Mouse (Mus musculus) heart, adult 2 months (tissue): ENCODE data around the gene Tmem236. TPM values are rescaled to one million over a fixed set of nuclear protein-coding genes. Genes with fewer than 3 reads are reported as not detected.
A peak's percentile ranks its signal among the peaks of the same experiment; 100 is the strongest.

Experiments
- DNase-seq, 2 experiments: peaks; one replicate each; pipeline ENCODE4 v3.0.0; 2021
- H3K27ac ChIP-seq: fragments of 200-600 bp; 2 replicates; pipeline ENCODE4 v1.8.1; 2022
- H3K27me3 ChIP-seq: fragments of 200-500 bp; 2 replicates; pipeline ENCODE4 v1.6.1; 2012; ENCODE audit warnings: mild to moderate bottlenecking, low read length, inconsistent platforms, mixed read lengths; ENCODE audit not compliant: control insufficient read depth, insufficient read depth
- H3K36me3 ChIP-seq: fragments of 200-500 bp; 2 replicates; pipeline ENCODE4 v1.6.1; 2012; ENCODE audit warnings: low read length, inconsistent platforms; ENCODE audit not compliant: control insufficient read depth, insufficient read depth
- H3K4me1 ChIP-seq: fragments of 200-500 bp; 2 replicates; pipeline ENCODE4 v1.6.1; 2011; ENCODE audit warnings: low read length; ENCODE audit not compliant: control insufficient read depth, insufficient read depth
- H3K4me3 ChIP-seq: fragments of 200-600 bp; 2 replicates; pipeline ENCODE4 v1.8.1; 2022
- H3K79me2 ChIP-seq: fragments of 200-500 bp; replicated peaks from 2 replicates; pipeline ENCODE4 v1.6.1; 2012; ENCODE audit warnings: mild to moderate bottlenecking, inconsistent platforms, low read length, moderate library complexity, mixed read lengths; ENCODE audit not compliant: control insufficient read depth, insufficient read depth
- H3K9ac ChIP-seq: fragments of 200-500 bp; 2 replicates; pipeline ENCODE4 v1.6.1; 2012; ENCODE audit warnings: low read depth, mild to moderate bottlenecking, control low read depth, inconsistent platforms, low read length, mixed read lengths
- CTCF ChIP-seq: fragments of 200-600 bp; IDR thresholded peaks from 2 replicates; pipeline ENCODE4 v1.8.1; 2022; ENCODE audit warnings: antibody characterized with exemption, mild to moderate bottlenecking, moderate library complexity
- EP300 ChIP-seq: fragments of 200-500 bp; IDR thresholded peaks from 2 replicates; pipeline ENCODE4 v1.6.1; 2011; ENCODE audit warnings: low read depth, low read length, control low read depth; ENCODE audit not compliant: insufficient read depth
- POLR2A ChIP-seq: fragments of 200-500 bp; IDR thresholded peaks from 2 replicates; pipeline ENCODE4 v1.6.1; 2011; ENCODE audit warnings: mild to moderate bottlenecking, low read depth, low read length, control low read depth; ENCODE audit not compliant: insufficient read depth
- WGBS: fragments of 180-500 bp; shearing (Covaris S2); methylation state at CpG from one replicate; pipeline ENCODE4 v1.1.7; 2018; 5-methylcytosine and 5-hydroxymethylcytosine counted together
- intact Hi-C: fragments of 180-260 bp; cut with DNase I; formaldehyde crosslinking; loops from one replicate; pipeline ENCODE4 v1.15.1; 2025
- polyA plus RNA-seq: library from polyadenylated mRNA; depleted of rRNA; stranded (reverse); fragments of >200 nt; gene quantifications from 2 replicates; pipeline ENCODE4 v1.2.3, GENCODE M21; 2012
- total RNA-seq, 2 experiments: library from RNA; stranded (reverse); gene quantifications; 2 replicates each; pipeline ENCODE4 v1.2.3; 2021

Tmem236 gene
- total and polyA plus RNA-seq, 3 experiments, result 0.08 TPM; not detected in 2

DNA sequence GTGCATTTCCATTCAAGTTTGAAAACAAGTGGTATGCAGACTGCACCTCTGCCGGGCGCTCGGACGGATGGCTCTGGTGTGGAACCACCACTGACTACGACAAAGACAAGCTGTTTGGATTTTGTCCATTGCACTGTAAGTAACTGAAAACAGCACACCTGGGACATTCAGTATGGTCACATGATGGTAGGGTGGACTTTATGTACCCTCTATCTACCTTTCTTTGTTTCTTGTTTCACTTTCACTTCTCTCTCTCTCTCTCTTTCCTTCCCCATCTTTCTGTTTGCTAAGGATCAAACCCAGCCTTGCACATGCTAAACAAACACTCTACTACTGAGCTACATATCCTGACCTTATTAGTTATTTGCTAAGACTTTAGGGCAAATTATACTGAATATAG is 69.8 kb downstream of the Tmem236 start:
- DNase-seq, result no peak
- H3K4me1 ChIP-seq, result no peaks in the 10 kb centered on the region
- no peak overlapping the region for H3K27ac ChIP-seq
- no peaks in the 10 kb centered on the region for H3K36me3 ChIP-seq
- no peak overlapping the region for H3K4me3 ChIP-seq
- no peak for TF ChIP-seq CTCF
- no peak for TF ChIP-seq POLR2A
- TF ChIP-seq EP300, result no peak
- intact Hi-C loops, result no loop called here
- WGBS, result 88% methylated on average over 5 of the region's 5 CpGs
- H3K79me2 ChIP-seq, result no peaks in the 10 kb centered on the region
- no peak overlapping the region for H3K9ac ChIP-seq
- H3K27me3 ChIP-seq, result 0 out of 2 replicates have a peak, but pooled peaks cover 1% of the 10 kb centered on the region

- Histone ChIP-seq H3K9ac (no peak overlapping the region), H3K27me3 (0 out of 2 replicates have a peak, but pooled peaks cover 1% of the 10 kb centered on the region), H3K36me3 (no peaks in the 10 kb centered on the region), H3K27ac (no peak overlapping the region), H3K79me2 (no peaks in the 10 kb centered on the region), H3K4me1 (no peaks in the 10 kb centered on the region), H3K4me3 (no peak overlapping the region)
- WGBS, result 79% methylated on average over 2 of the region's 2 CpGs
- intact Hi-C loops, result no loop called here
- no peak for TF ChIP-seq EP300
- no peak for TF ChIP-seq POLR2A
- TF ChIP-seq CTCF, result no peak
- DNase-seq, result no peak
These were observed 70.3 kb downstream of the Tmem236 start for GRCm38 (mm10) chr2:14244668-14245067.

- Histone ChIP-seq H3K9ac (no peak overlapping the region), H3K27ac (no peak overlapping the region), H3K79me2 (no peaks in the 10 kb centered on the region), H3K4me3 (no peak overlapping the region), H3K4me1 (no peaks in the 10 kb centered on the region), H3K36me3 (no peaks in the 10 kb centered on the region), H3K27me3 (0 out of 2 replicates have a peak, but pooled peaks cover 1% of the 10 kb centered on the region)
- no peak for TF ChIP-seq CTCF
- no peak for TF ChIP-seq EP300
- no peak for TF ChIP-seq POLR2A
- 78% methylated on average over 3 of the region's 3 CpGs for WGBS
- DNase-seq, result peak in 1 of 2 experiments; percentile 29
- intact Hi-C loops, result no loop called here
These were observed 75.7 kb downstream of the Tmem236 start for GRCm38 (mm10) chr2:14249839-14250564.

- DNase-seq, result no peak
- H3K27ac ChIP-seq, result no peak overlapping the region
These were observed 77.6 kb downstream of the Tmem236 start for GRCm38 (mm10) chr2:14251938-14252337.

GRCm38 (mm10) chr2:14258345-14258850 is 84.1 kb downstream of the Tmem236 start:
- H3K27me3 ChIP-seq, result no peaks in the 10 kb centered on the region
- H3K27ac ChIP-seq, result no peak overlapping the region
- no peak overlapping the region for H3K9ac ChIP-seq
- TF ChIP-seq EP300 (no peak), POLR2A (no peak), CTCF (no peak)
- DNase-seq, result no peak
- intact Hi-C loops, result no loop called here
- no peaks in the 10 kb centered on the region for H3K36me3 ChIP-seq
- H3K4me3 ChIP-seq, result no peak overlapping the region
- no peaks in the 10 kb centered on the region for H3K4me1 ChIP-seq
- no peaks in the 10 kb centered on the region for H3K79me2 ChIP-seq

More at GRCm38 (mm10) chr2:14251938-14252337, 77.6 kb downstream of the Tmem236 start:
- no peaks in the 10 kb centered on the region for H3K27me3 ChIP-seq
- 81% methylated on average over 3 of the region's 3 CpGs for WGBS
- intact Hi-C loops, result no loop called here
- H3K79me2 ChIP-seq, result no peaks in the 10 kb centered on the region
- H3K36me3 ChIP-seq, result no peaks in the 10 kb centered on the region
- no peak overlapping the region for H3K9ac ChIP-seq
- TF ChIP-seq POLR2A, result no peak
- TF ChIP-seq CTCF, result no peak
- no peak for TF ChIP-seq EP300
- no peaks in the 10 kb centered on the region for H3K4me1 ChIP-seq
- no peak overlapping the region for H3K4me3 ChIP-seq

GRCm38 (mm10) chr2:14262090-14262489 is 87.8 kb downstream of the Tmem236 start:
- no peak for DNase-seq
- intact Hi-C loops, result no loop called here
- no peaks in the 10 kb centered on the region for H3K79me2 ChIP-seq
- no peaks in the 10 kb centered on the region for H3K27me3 ChIP-seq
- H3K4me3 ChIP-seq, result no peak overlapping the region
- TF ChIP-seq POLR2A, result no peak
- no peak for TF ChIP-seq EP300
- 81% methylated on average over 1 of the region's 1 CpGs for WGBS
- H3K27ac ChIP-seq, result no peak overlapping the region
- no peaks in the 10 kb centered on the region for H3K4me1 ChIP-seq
- no peak overlapping the region for H3K9ac ChIP-seq
- H3K36me3 ChIP-seq, result no peaks in the 10 kb centered on the region
